Mouse (Mus musculus) MEL (cell line): ENCODE measurements around the gene Dgka. TPM values are rescaled to one million over a fixed set of nuclear protein-coding genes. Genes with fewer than 3 reads are reported as not detected.

Source experiments
- DNase-seq: peaks from one replicate; pipeline ENCODE4 v3.0.0; 2011; ENCODE audit warnings: low read depth, low spot score
- H3K27ac ChIP-seq: 2 replicates; pipeline ENCODE4 v1.5.1; 2012; ENCODE audit warnings: low read depth, mild to moderate bottlenecking, control low read depth, low read length, moderate library complexity; ENCODE audit not compliant: control insufficient read depth
- H3K27me3 ChIP-seq, 2 experiments: fragments of 150-350 bp in 1 of 2; sonication (generic) in 1 of 2; 2 replicates each; pipeline ENCODE4 v1.6.1; 2012; ENCODE audit warnings: low read length in 2 of 2, mild to moderate bottlenecking in 2 of 2, improper control_type of control experiment in 1 of 2, moderate library complexity in 1 of 2; ENCODE audit not compliant: insufficient read depth in 2 of 2, control insufficient read depth in 1 of 2
- H3K36me3 ChIP-seq, 2 experiments: 2 replicates each; pipeline ENCODE4 v1.6.1; 2012 to 2014; ENCODE audit warnings: low read length in 2 of 2, improper control_type of control experiment in 1 of 2, inconsistent platforms in 1 of 2, mild to moderate bottlenecking in 1 of 2; ENCODE audit not compliant: insufficient read depth in 2 of 2, control insufficient read depth in 1 of 2
- H3K4me1 ChIP-seq, 2 experiments: fragments of 150-350 bp in 1 of 2; sonication (generic) in 1 of 2; 2 replicates each; pipeline ENCODE4 v1.6.1; 2012; ENCODE audit warnings: low read length in 2 of 2, improper control_type of control experiment in 1 of 2, mild to moderate bottlenecking in 1 of 2; ENCODE audit not compliant: insufficient read depth in 2 of 2, control insufficient read depth in 1 of 2
- H3K4me3 ChIP-seq, 2 experiments: fragments of 150-350 bp in 1 of 2; sonication (generic) in 1 of 2; 2 replicates each; pipeline ENCODE4 v1.5.1; 2012; ENCODE audit warnings: low read depth in 2 of 2, low read length in 2 of 2, mild to moderate bottlenecking in 2 of 2, moderate library complexity in 2 of 2, control low read depth in 1 of 2, improper control_type of control experiment in 1 of 2; ENCODE audit not compliant: control insufficient read depth in 1 of 2, insufficient read depth in 1 of 2
- H3K79me2 ChIP-seq: 2 replicates; pipeline ENCODE4 v1.6.1; 2012; ENCODE audit warnings: mild to moderate bottlenecking, low read length, moderate library complexity; ENCODE audit not compliant: control insufficient read depth, poor library complexity, insufficient read depth
- H3K9ac ChIP-seq: 2 replicates; pipeline ENCODE4 v1.6.1; 2012; ENCODE audit warnings: low read depth, mild to moderate bottlenecking, control low read depth, low read length, moderate library complexity; ENCODE audit not compliant: control insufficient read depth, poor library complexity, severe bottlenecking
- H3K9me3 ChIP-seq: fragments of 150-350 bp; sonication (generic); replicated peaks from 2 replicates; pipeline ENCODE4 v1.6.1; 2012; ENCODE audit warnings: mild to moderate bottlenecking, low read length, improper control_type of control experiment, moderate library complexity; ENCODE audit not compliant: insufficient read depth
- BHLHE40 ChIP-seq: IDR thresholded peaks from 2 replicates; pipeline ENCODE4 v1.6.1; 2012; ENCODE audit warnings: low read depth, mild to moderate bottlenecking, inconsistent platforms, low read length, improper control_type of control experiment, borderline replicate concordance
- CHD1 ChIP-seq: IDR thresholded peaks from 2 replicates; pipeline ENCODE4 v1.6.1; 2012; ENCODE audit warnings: low read depth, mild to moderate bottlenecking, inconsistent platforms, low read length, improper control_type of control experiment
- CHD2 ChIP-seq: IDR thresholded peaks from 2 replicates; pipeline ENCODE4 v1.6.1; 2011; ENCODE audit warnings: low read length, improper control_type of control experiment
- CTCF ChIP-seq, 3 experiments: IDR thresholded peaks in 2 of 3; conservative IDR thresholded peaks in 1 of 3; 2 replicates each; pipeline ENCODE4 v1.5.1; 2011 to 2012; ENCODE audit warnings: low read length in 3 of 3, low read depth in 2 of 3, mild to moderate bottlenecking in 2 of 3, improper control_type of control experiment in 1 of 3, inconsistent platforms in 1 of 3, mixed read lengths in 1 of 3, moderate library complexity in 1 of 3; ENCODE audit not compliant: control insufficient read depth in 1 of 3, insufficient read depth in 1 of 3, poor library complexity in 1 of 3, severe bottlenecking in 1 of 3
- E2F4 ChIP-seq: IDR thresholded peaks from 2 replicates; pipeline ENCODE4 v1.6.1; 2011; ENCODE audit warnings: low read depth, low read length, improper control_type of control experiment, borderline replicate concordance
- ELF1 ChIP-seq: IDR thresholded peaks from 2 replicates; pipeline ENCODE4 v1.6.1; 2014; ENCODE audit warnings: low read depth, mild to moderate bottlenecking, inconsistent platforms, low read length, improper control_type of control experiment, moderate library complexity
- GABPA ChIP-seq: IDR thresholded peaks from 2 replicates; pipeline ENCODE4 v1.6.1; 2012; ENCODE audit warnings: low read depth, mild to moderate bottlenecking, inconsistent platforms, low read length, improper control_type of control experiment, moderate library complexity
- HCFC1 ChIP-seq: IDR thresholded peaks from 2 replicates; pipeline ENCODE4 v1.6.1; 2012; ENCODE audit warnings: low read depth, mild to moderate bottlenecking, inconsistent platforms, low read length, improper control_type of control experiment, moderate library complexity
- MAFK ChIP-seq: IDR thresholded peaks from 2 replicates; pipeline ENCODE4 v1.6.1; 2011; ENCODE audit warnings: low read depth, mild to moderate bottlenecking, low read length, improper control_type of control experiment, borderline replicate concordance
- MAZ ChIP-seq: IDR thresholded peaks from 2 replicates; pipeline ENCODE4 v1.6.1; 2012; ENCODE audit warnings: low read depth, mild to moderate bottlenecking, inconsistent platforms, low read length, improper control_type of control experiment
- MEF2A ChIP-seq: IDR thresholded peaks from 2 replicates; pipeline ENCODE4 v1.6.1; 2014; ENCODE audit warnings: low read depth, mild to moderate bottlenecking, inconsistent platforms, low read length, improper control_type of control experiment; ENCODE audit not compliant: poor library complexity, insufficient replicate concordance, severe bottlenecking; ENCODE audit errors: extremely low read depth
- MYB ChIP-seq: IDR thresholded peaks from 2 replicates; pipeline ENCODE4 v1.6.1; 2011; ENCODE audit warnings: mild to moderate bottlenecking, low read depth, low read length, improper control_type of control experiment
- MYC ChIP-seq: IDR thresholded peaks from 2 replicates; pipeline ENCODE4 v1.6.1; 2011; ENCODE audit warnings: low read depth, mild to moderate bottlenecking, low read length, improper control_type of control experiment, moderate library complexity
- NRF1 ChIP-seq: IDR thresholded peaks from 2 replicates; pipeline ENCODE4 v1.6.1; 2014; ENCODE audit warnings: low read depth, mild to moderate bottlenecking, inconsistent platforms, low read length, improper control_type of control experiment, moderate library complexity; ENCODE audit not compliant: poor library complexity, insufficient read depth, severe bottlenecking
- POLR2A ChIP-seq, 2 experiments: IDR thresholded peaks; 2 replicates each; pipeline ENCODE4 v1.6.1; 2011 to 2012; ENCODE audit warnings: low read length in 2 of 2, mild to moderate bottlenecking in 2 of 2, control low read depth in 1 of 2, improper control_type of control experiment in 1 of 2, low read depth in 1 of 2, moderate library complexity in 1 of 2; ENCODE audit not compliant: control insufficient read depth in 1 of 2, insufficient read depth in 1 of 2, poor library complexity in 1 of 2
- POLR2AphosphoS2 ChIP-seq: IDR thresholded peaks from 2 replicates; pipeline ENCODE4 v1.6.1; 2011; ENCODE audit warnings: low read length, improper control_type of control experiment
- POLR2AphosphoS5 ChIP-seq: IDR thresholded peaks from 2 replicates; pipeline ENCODE4 v1.6.1; 2012; ENCODE audit warnings: low read depth, borderline replicate concordance, mild to moderate bottlenecking, inconsistent platforms, low read length, moderate library complexity, mixed read lengths
- RAD21 ChIP-seq: IDR thresholded peaks from 2 replicates; pipeline ENCODE4 v1.6.1; 2011; ENCODE audit warnings: mild to moderate bottlenecking, low read depth, low read length, improper control_type of control experiment
- SIN3A ChIP-seq: IDR thresholded peaks from 2 replicates; pipeline ENCODE4 v1.6.1; 2012; ENCODE audit warnings: low read length, improper control_type of control experiment, inconsistent platforms
- SMC3 ChIP-seq: IDR thresholded peaks from 2 replicates; pipeline ENCODE4 v1.6.1; 2011; ENCODE audit warnings: low read depth, low read length, improper control_type of control experiment
- TAL1 ChIP-seq: IDR thresholded peaks from 2 replicates; pipeline ENCODE4 v1.6.1; 2012; ENCODE audit warnings: mild to moderate bottlenecking, inconsistent platforms, low read length, moderate library complexity, mixed read lengths
- TBP ChIP-seq: IDR thresholded peaks from 2 replicates; pipeline ENCODE4 v1.8.0; 2011; ENCODE audit warnings: low read depth, low read length, improper control_type of control experiment
- TCF12 ChIP-seq: IDR thresholded peaks from 2 replicates; pipeline ENCODE4 v1.6.1; 2014; ENCODE audit warnings: low read depth, mild to moderate bottlenecking, inconsistent platforms, low read length, improper control_type of control experiment, moderate library complexity
- UBTF ChIP-seq: IDR thresholded peaks from 2 replicates; pipeline ENCODE4 v1.6.1; 2012; ENCODE audit warnings: low read depth, mild to moderate bottlenecking, inconsistent platforms, low read length, improper control_type of control experiment, moderate library complexity, borderline replicate concordance; ENCODE audit not compliant: insufficient read depth
- USF2 ChIP-seq, 2 experiments: IDR thresholded peaks; 2 replicates each; pipeline ENCODE4 v1.6.1; 2011 to 2012; ENCODE audit warnings: improper control_type of control experiment in 2 of 2, low read length in 2 of 2, borderline replicate concordance in 1 of 2, inconsistent platforms in 1 of 2, low read depth in 1 of 2, mild to moderate bottlenecking in 1 of 2; ENCODE audit not compliant: insufficient read depth in 1 of 2
- ZC3H11A ChIP-seq: IDR thresholded peaks from 2 replicates; pipeline ENCODE4 v1.6.1; 2012; ENCODE audit warnings: low read depth, mild to moderate bottlenecking, inconsistent platforms, low read length, improper control_type of control experiment
- ZKSCAN1 ChIP-seq: IDR thresholded peaks from 2 replicates; pipeline ENCODE4 v1.6.1; 2012; ENCODE audit warnings: low read depth, mild to moderate bottlenecking, inconsistent platforms, low read length, improper control_type of control experiment, moderate library complexity
- ZMIZ1 ChIP-seq: IDR thresholded peaks from 2 replicates; pipeline ENCODE4 v1.6.1; 2012; ENCODE audit warnings: low read depth, mild to moderate bottlenecking, inconsistent platforms, low read length, improper control_type of control experiment, moderate library complexity
- ZNF384 ChIP-seq: IDR thresholded peaks from 2 replicates; pipeline ENCODE4 v1.6.1; 2012; ENCODE audit warnings: low read depth, mild to moderate bottlenecking, inconsistent platforms, low read length, improper control_type of control experiment
- polyA plus RNA-seq, 2 experiments: library from polyadenylated mRNA; stranded (reverse) in 1 of 2; unstranded in 1 of 2; fragments of >175 nt in 1 of 2; fragments of >200 nt in 1 of 2; gene quantifications; 2 replicates each; pipeline versions ENCODE4 v1.2.1 to v1.2.4; 2012; ENCODE audit warnings: low replicate concordance in 2 of 2, low read depth in 1 of 2; ENCODE audit not compliant: insufficient read length in 2 of 2, insufficient read depth in 1 of 2, missing spikeins in 1 of 2
- total RNA-seq: library from RNA; depleted of rRNA; stranded (reverse); fragments of 300-350 nt; gene quantifications from 2 replicates; pipeline ENCODE4 v1.2.3, GENCODE M21; 2012

Dgka gene
- total and polyA plus RNA-seq, 3 experiments = 0.69 to 3.5 TPM; not detected in 1

DNA sequence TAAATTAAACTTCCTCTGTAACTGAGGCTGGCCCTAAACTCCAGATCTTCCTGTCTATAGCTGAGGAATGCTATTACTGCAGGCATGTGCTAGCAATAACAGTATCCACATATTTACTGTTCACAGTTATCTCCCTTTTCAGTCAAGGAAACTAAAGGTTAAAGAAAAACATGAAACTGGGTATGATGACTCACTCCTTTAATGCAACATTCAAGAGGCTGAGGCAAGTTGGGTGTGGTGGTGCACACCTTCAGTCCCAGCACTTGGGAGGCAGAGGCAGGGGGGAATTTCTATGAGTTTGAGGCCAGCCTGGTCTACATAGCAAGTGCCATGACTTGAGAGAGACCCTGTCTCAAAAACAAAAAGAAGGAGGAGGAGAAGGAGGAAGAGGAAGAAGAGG, 12.7 kb downstream of the Dgka start:
- Histone ChIP-seq H3K79me2 (no peaks in the 10 kb centered on the region), H3K9me3 (no peaks in the 10 kb centered on the region), H3K4me3 (no peak overlapping the region), H3K4me1 (no peaks in the 10 kb centered on the region), H3K36me3 (peaks cover 0 to 2% of the 10 kb centered on the region in 2 experiments; a peak in 1 of 4 replicates), H3K27me3 (no peaks in the 10 kb centered on the region)
- DNase-seq = peak; percentile 31
- no peak for TF ChIP-seq ZKSCAN1
- no peak for TF ChIP-seq SIN3A
- TF ChIP-seq GABPA = no peak
- no peak for TF ChIP-seq RAD21
- TF ChIP-seq POLR2AphosphoS5 = no peak
- TF ChIP-seq MAFK = no peak
- TF ChIP-seq, all 39 proteins: peak for 0
- H3K9ac ChIP-seq = no peak overlapping the region
- no peak overlapping the region for H3K27ac ChIP-seq

DNA sequence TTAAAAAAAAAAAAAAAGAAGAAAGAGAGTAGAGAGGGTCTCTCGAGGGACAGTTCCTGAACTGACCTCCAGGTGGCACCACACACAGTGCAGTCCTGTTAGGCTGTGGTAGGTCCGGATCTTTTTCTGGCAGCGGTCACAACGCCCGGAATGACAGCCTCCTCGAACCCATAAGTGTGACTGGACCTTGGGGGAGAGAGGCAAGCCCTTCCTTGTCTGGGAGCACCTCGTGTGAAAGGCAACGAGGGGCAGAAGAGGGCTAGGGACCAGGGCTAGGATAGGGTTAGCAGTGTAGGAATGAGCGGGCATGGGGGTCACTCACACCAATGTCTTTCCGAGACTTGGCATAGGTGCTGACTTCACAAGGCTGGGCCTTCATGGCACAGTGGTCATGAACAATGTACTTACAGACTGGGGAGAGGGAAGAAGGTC, 13.6 kb downstream of the Dgka start:
- H3K4me1 ChIP-seq = no peaks in the 10 kb centered on the region; a peak in 1 of 4 replicates
- peak; percentile 82 for TF ChIP-seq SMC3
- TF ChIP-seq POLR2AphosphoS5 = no peak
- no peak for TF ChIP-seq POLR2AphosphoS2
- peak; percentile 88 for TF ChIP-seq ZNF384
- no peak for TF ChIP-seq BHLHE40
- no peak for TF ChIP-seq TAL1
- TF ChIP-seq MAZ = no peak
- TF ChIP-seq RAD21 = peak; percentile 61
- TF ChIP-seq CHD2 = no peak
- no peak for TF ChIP-seq NRF1
- TF ChIP-seq ZC3H11A = peak; percentile 57
- no peak for TF ChIP-seq E2F4
- TF ChIP-seq USF2 (IDR thresholded peaks at IDR 0.05; ENCODE audit: borderline replicate concordance in 1 of 2, insufficient read depth in 1 of 2, low read depth in 1 of 2, low read length in 2 of 2) = no peak
- TF ChIP-seq HCFC1 = no peak
- no peak for TF ChIP-seq ELF1
- TF ChIP-seq SIN3A = no peak
- no peak for TF ChIP-seq TBP
- peak; percentile 73 to 89 (median 81) for TF ChIP-seq CTCF (IDR thresholded peaks at IDR 0.05 in 2 of 3, conservative IDR thresholded peaks at IDR 0.05 in 1 of 3; ENCODE audit: control insufficient read depth in 1 of 3, insufficient read depth in 1 of 3, low read depth in 2 of 3, low read length in 3 of 3, poor library complexity in 1 of 3, severe bottlenecking in 1 of 3)
- no peak for TF ChIP-seq CHD1
- no peak for TF ChIP-seq MYB
- no peak for TF ChIP-seq POLR2A (IDR thresholded peaks at IDR 0.05; ENCODE audit: control insufficient read depth in 1 of 2, insufficient read depth in 1 of 2, low read depth in 1 of 2, low read length in 2 of 2, poor library complexity in 1 of 2)
- TF ChIP-seq MEF2A = no peak
- no peak for TF ChIP-seq UBTF
- TF ChIP-seq TCF12 = no peak
- no peak for TF ChIP-seq MYC
- no peak for TF ChIP-seq ZMIZ1
- H3K9me3 ChIP-seq = no peaks in the 10 kb centered on the region
- no peak overlapping the region for H3K9ac ChIP-seq
- no peaks in the 10 kb centered on the region for H3K79me2 ChIP-seq
- no peak overlapping the region for H3K27ac ChIP-seq
- peak; percentile 74 for DNase-seq
- H3K27me3 ChIP-seq = no peaks in the 10 kb centered on the region
- H3K4me3 ChIP-seq = no peak overlapping the region; a peak in 1 of 4 replicates
- peaks cover 0 to 2% of the 10 kb centered on the region in 2 experiments; a peak in 1 of 4 replicates for H3K36me3 ChIP-seq
